Mouse (Mus musculus) CH12.LX (cell line): ENCODE measurements at regions not wholly inside any gene's neighbourhood (a gene's known extent, or its start where the extent isn't known, plus 50 kb on each side); places are given as distances from the start of the nearest gene placed in this dataset.

ENCODE experiments used
- EP300 ChIP-seq: IDR thresholded peaks from 2 replicates; pipeline ENCODE4 v1.6.1; 2011; ENCODE audit warnings: low read length, improper control_type of control experiment
- MAFK ChIP-seq: IDR thresholded peaks from 2 replicates; pipeline ENCODE4 v1.6.1; 2011; ENCODE audit warnings: low read length, improper control_type of control experiment; ENCODE audit not compliant: insufficient replicate concordance
- NELFE ChIP-seq: IDR thresholded peaks from 2 replicates; pipeline ENCODE4 v1.6.1; 2011; ENCODE audit warnings: low read depth, low read length, improper control_type of control experiment
- ZC3H11A ChIP-seq: IDR thresholded peaks from 2 replicates; pipeline ENCODE4 v1.6.1; 2012; ENCODE audit warnings: low read depth, mild to moderate bottlenecking, inconsistent platforms, low read length, improper control_type of control experiment

DNA sequence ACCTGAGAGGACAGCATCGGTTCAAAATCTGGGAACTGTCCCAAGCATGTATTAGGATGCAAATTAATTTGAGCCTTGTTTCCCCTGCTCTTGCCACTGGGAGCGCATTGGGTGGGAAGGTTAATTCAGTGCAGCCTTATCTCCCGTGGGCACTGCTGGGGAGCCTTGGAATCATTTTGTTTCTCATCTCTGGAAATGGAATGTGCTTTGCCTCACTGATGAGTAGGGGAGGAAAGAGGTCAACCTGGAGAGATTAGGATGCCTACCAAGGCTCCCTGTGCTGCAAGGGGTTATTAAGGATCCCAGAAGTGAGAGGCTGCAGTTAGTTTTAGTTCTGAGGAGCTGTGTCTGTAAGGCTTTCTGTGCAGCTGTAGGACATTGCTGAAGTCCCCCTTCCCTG lies 392.3 kb downstream of the Btbd3 start:
- TF ChIP-seq EP300: no peak
- no peak for TF ChIP-seq ZC3H11A
- no peak for TF ChIP-seq MAFK
- no peak for TF ChIP-seq NELFE
